Mouse (Mus musculus): ENCODE measurements around the gene Evi2.

Evi2 gene

GRCm38 (mm10) chr11:79524310-79524575 lies 6.1 kb downstream of the Evi2 start:
- DNase-seq (ENCODE audit: low read depth) = no peak

GRCm38 (mm10) chr11:79523560-79524309 lies 6.7 kb downstream of the Evi2 start, which contains the start of gene Evi2b:
Gene Evi2b, minus strand, starts transcription at chr11:79523762.
- DNase-seq (ENCODE audit: low read depth) = peak; percentile 93

GRCm38 (mm10) chr11:79522944-79523343 lies 7.4 kb downstream of the Evi2 start:
- peak; percentile 41 for DNase-seq (ENCODE audit: low read depth)

DNA sequence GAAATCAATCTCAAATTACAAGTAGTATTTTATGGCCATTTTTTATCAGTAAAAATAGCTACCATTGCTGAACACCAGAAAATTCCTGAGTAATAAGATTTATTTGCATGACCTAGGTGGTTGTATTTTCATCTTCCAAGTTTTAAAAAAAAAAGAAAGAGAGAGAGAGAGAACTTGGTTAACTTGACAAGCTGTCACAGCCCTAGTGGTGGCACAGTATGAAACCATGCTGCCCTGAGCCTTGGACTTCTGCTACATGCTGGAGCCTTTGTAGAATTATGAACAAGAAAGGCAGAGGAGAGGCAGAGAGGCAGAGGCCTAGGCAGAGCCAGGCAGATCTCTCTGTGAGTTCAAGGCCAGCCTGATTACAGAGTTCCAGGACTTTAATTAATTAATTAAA lies 8.5 kb downstream of the Evi2 start:
- peak; percentile 72 for DNase-seq (ENCODE audit: low read depth)

DNA sequence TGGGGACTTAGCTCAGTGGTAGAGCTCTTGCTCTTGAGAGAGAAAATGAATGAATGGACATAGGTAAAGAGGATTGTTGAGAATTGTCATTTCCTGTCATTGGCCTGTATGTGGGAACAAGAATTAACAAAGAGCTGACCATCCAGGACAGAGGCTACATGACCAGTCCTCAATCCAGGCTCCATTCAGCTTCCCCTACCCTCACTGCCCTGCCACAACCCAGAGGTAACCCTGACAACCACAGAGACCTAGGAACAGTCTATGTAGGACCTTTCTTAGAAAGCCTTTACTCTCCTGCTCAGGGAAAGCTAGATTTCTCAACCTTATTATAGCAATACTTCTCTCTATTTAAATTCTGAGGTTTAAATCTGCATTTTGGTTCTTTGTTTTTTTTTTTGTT lies 9.6 kb downstream of the Evi2 start:
- DNase-seq (ENCODE audit: low read depth) = peak; percentile 41

GRCm38 (mm10) chr11:79519878-79520291 lies 10.5 kb downstream of the Evi2 start:
- peak; percentile 96 for DNase-seq (ENCODE audit: low read depth)

DNA sequence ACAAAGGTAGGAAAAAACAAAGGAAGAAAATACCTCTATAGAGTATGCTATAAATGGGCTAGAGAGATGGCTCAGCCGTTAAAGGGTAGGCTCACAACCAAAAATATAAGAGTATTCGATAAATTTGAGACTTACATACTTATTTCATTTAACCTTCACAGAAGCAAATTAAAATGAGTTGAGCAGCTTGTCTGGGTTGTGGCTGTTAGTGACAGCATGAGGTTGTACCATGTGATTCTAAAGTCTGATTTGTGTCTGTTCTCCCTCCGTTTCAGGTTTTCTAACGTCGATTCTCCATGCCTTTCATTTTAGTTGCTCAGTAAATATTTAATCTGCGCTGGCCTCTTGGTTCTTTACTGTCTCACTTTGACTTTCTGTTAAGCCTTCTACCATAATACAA lies 11.1 kb downstream of the Evi2 start:
- DNase-seq (ENCODE audit: low read depth) = no peak

- DNase-seq (ENCODE audit: low read depth) = no peak
These were observed 14.6 kb downstream of the Evi2 start for GRCm38 (mm10) chr11:79515798-79516197.

- no peak for DNase-seq (ENCODE audit: low read depth)
These were observed 15.1 kb downstream of the Evi2 start for GRCm38 (mm10) chr11:79515331-79515730.

DNA sequence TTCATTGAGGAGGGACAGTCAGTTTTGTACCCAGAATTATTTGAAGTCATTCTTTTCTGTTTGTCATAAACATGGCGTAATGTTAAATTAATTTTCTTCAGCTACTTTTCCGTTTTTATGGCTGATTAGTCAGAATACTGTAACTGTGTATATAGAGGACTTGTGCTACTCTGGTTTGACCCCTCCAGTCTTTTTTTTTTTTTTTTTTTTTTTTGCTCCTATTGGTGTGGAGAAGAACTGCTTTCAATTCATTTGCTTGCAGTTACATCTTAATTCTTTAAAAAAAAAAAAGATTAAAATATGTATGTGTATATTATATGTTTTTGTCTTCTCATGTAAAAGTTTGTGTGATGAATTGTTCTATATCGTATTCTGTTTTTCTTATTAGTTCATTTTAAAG lies 18.4 kb downstream of the Evi2 start:
- DNase-seq (ENCODE audit: low read depth) = no peak

- no peak for DNase-seq (ENCODE audit: low read depth)
These were observed 25.9 kb downstream of the Evi2 start for GRCm38 (mm10) chr11:79504506-79504905.

GRCm38 (mm10) chr11:79503845-79504244 lies 26.5 kb downstream of the Evi2 start, which contains the start of gene Omg:
Gene Omg, minus strand, starts transcription at chr11:79504084.
- no peak for DNase-seq (ENCODE audit: low read depth)

- DNase-seq (ENCODE audit: low read depth) = no peak
These were observed 27.5 kb downstream of the Evi2 start for GRCm38 (mm10) chr11:79502917-79503316.

DNA sequence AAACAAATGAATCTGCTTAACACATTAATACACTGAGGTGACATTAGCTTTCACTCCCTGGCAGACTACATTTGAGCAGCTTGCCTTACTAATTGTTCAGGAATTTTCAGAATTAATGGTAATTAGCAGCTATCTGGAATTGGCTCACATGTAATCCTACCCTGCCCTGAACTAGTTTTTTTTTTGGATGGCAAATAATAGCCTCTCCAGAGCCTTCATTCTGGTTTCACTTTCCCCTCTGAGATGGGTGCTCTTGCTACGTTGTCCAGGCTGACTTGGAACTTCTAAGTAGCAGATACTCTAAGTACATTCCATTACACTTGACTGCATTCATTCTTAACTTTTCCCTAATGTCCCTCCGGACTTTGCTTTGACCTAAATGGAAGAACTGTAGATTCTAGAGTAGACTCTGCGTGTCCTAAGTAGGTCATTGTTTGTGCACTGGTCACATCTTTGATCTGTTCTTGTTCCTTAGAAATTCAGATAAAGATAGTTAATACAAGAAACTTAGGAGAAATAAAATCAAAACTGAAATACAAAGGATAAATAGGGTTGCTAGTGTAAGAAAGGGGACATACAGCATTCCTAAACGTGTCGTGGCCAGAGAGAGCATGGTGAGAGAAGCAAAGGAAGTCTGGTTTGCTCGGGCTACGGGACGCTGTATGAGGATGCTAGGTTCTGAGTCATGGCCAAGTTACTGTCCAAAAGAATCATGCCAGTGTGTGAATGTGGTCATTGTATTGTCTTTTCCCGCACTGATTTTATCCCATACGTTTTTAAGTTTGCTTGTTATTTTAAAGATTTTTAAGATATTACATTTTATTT lies 35.2 kb downstream of the Evi2 start:
- DNase-seq (ENCODE audit: low read depth) = peak; percentile 59

- no peak for DNase-seq (ENCODE audit: low read depth)
These were observed 45.7 kb downstream of the Evi2 start for GRCm38 (mm10) chr11:79484721-79485120.

GRCm38 (mm10) chr11:79483876-79484528 lies 46.4 kb downstream of the Evi2 start:
- no peak for DNase-seq (ENCODE audit: low read depth)

DNA sequence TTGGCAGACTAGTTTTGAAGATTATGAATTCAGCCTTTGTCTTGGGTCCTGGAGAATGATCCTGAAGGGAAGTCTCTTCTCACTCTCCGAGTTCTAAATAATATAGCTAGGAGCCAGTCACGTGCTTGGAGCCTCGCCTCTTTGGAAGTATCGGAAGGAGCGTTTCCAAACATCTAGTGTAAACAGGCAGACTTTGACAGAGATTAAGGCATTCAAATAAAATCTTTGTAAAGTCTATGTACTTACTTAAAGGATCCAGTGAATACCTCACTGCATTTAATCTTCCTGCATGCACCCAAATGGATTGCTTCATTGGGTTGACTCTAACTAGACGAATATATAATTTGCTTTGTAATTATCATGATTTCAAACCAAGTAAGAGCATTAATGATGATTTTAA lies 47.0 kb downstream of the Evi2 start:
- no peak for DNase-seq (ENCODE audit: low read depth)

DNA sequence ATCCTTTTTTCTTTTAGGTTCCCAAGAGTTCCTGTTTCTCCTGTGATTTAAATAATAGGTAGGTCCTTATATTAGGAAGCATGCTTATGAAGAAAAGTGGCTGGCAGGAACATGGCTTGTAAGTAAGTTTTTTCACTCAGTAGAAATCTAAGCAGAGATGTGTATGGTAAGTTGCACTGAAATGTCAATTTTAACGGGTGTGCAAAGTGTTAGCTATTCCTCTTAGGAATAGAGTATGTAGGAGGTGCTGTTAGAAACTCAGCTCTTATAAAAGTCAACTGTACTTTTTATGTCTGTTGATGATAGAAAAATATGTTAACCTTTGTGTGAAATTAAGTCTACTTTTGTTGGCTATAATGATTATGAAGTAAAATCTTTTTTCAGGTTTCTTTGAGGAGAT lies 62.3 kb downstream of the Evi2 start:
- DNase-seq (ENCODE audit: low read depth) = no peak

Data from 416B (cell line).